Mouse (Mus musculus) heart, embryonic 16.5 days (tissue): ENCODE data around the gene Olfr314. TPM values are rescaled to one million over a fixed set of nuclear protein-coding genes. Genes with fewer than 3 reads are reported as not detected.
"Not testable (repeated sequence)": the region's sequence is repeated elsewhere in the genome, so short reads cannot be mapped to it uniquely, and the experiment has no call there.

Experiments
- ATAC-seq: fragments of 200-750 bp; cut with Nextera tagmentation; replicated peaks from 2 replicates; pipeline ENCODE4 v1.8.0; 2017; ENCODE audit warnings: moderate number of reproducible peaks; ENCODE audit not compliant: insufficient read depth, low FRiP score; ENCODE audit errors: extremely low read depth
- H3K27ac ChIP-seq: fragments of 300-500 bp; sonication (generic); 2 replicates; pipeline ENCODE4 v1.5.1; 2014; ENCODE audit warnings: mild to moderate bottlenecking, low read length, control low read depth, moderate library complexity
- H3K27me3 ChIP-seq: fragments of 300-500 bp; sonication (generic); 2 replicates; pipeline ENCODE4 v1.6.1; 2014; ENCODE audit warnings: low read length, mixed read lengths; ENCODE audit not compliant: control insufficient read depth, insufficient read depth
- H3K36me3 ChIP-seq: fragments of 300-500 bp; sonication (generic); 2 replicates; pipeline ENCODE4 v1.6.1; 2014; ENCODE audit not compliant: control insufficient read depth, insufficient read depth
- H3K4me1 ChIP-seq: fragments of 300-500 bp; sonication (generic); 2 replicates; pipeline ENCODE4 v1.6.1; 2014; ENCODE audit warnings: low read length, mixed read lengths; ENCODE audit not compliant: control insufficient read depth, insufficient read depth
- H3K4me2 ChIP-seq: fragments of 300-500 bp; sonication (generic); 2 replicates; pipeline ENCODE4 v1.6.1; 2014; ENCODE audit warnings: low read depth, mild to moderate bottlenecking, control low read depth, low read length
- H3K4me3 ChIP-seq: fragments of 300-500 bp; sonication (generic); 2 replicates; pipeline ENCODE4 v1.5.1; 2014; ENCODE audit warnings: mild to moderate bottlenecking, control low read depth, low read length
- H3K9ac ChIP-seq: fragments of 300-500 bp; sonication (generic); 2 replicates; pipeline ENCODE4 v1.6.1; 2014; ENCODE audit warnings: low read length, control low read depth
- H3K9me3 ChIP-seq: fragments of 300-500 bp; sonication (generic); replicated peaks from 2 replicates; pipeline ENCODE4 v1.6.1; 2016; ENCODE audit warnings: low read length; ENCODE audit not compliant: control insufficient read depth
- WGBS: fragments of 180-500 bp; shearing (Covaris S2); extraction: QIAGEN DNeasy Blood & Tissue Kit; methylation state at CpG from one replicate; pipeline ENCODE4 v1.1.7; 2014; 5-methylcytosine and 5-hydroxymethylcytosine counted together
- polyA plus RNA-seq: library from polyadenylated mRNA; unstranded; fragments of >200 nt; fragmentation: Nextera tagmentation; extraction: Ambion mirVana; gene quantifications from 2 replicates; pipeline ENCODE4 v1.2.1, GENCODE M21; 2015

The Olfr314 gene
- polyA plus RNA-seq, 1 experiment from 2014 or later: 0.11 TPM

DNA sequence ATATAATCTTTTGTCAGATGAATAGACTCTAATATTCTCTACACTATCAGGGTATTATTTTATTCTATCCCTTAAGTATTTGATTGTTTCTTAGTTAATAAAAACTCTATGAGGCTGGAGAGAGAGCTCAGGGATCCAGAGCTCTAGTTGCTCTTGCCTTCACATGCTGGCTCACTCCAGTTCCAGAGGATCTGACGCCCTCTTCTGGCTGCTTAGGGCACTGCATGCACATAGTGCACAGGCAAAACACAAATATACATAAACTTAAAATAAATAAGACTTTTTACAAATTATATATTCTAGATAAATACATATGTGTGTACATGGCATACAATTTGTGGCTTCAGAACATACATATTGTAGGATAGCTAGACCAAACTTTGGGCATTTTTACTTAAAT is 29.2 kb downstream of the Olfr314 start:
- no peak overlapping the region for H3K27ac ChIP-seq
- H3K4me2 ChIP-seq: no peak overlapping the region
- no peaks in the 10 kb centered on the region for H3K4me1 ChIP-seq
- no peak overlapping the region for H3K9ac ChIP-seq
- no peaks in the 10 kb centered on the region for H3K9me3 ChIP-seq
- no peaks in the 10 kb centered on the region for H3K36me3 ChIP-seq
- WGBS: 3% methylated on average over 1 of the region's 1 CpGs
- no peaks in the 10 kb centered on the region for H3K27me3 ChIP-seq
- no peak overlapping the region for H3K4me3 ChIP-seq
- ATAC-seq: no peak

- not testable (repeated sequence) for H3K9me3 ChIP-seq, H3K27ac ChIP-seq, H3K27me3 ChIP-seq, H3K4me3 ChIP-seq, H3K4me2 ChIP-seq, H3K4me1 ChIP-seq, H3K36me3 ChIP-seq, H3K9ac ChIP-seq, ATAC-seq
- 47% methylated on average over 1 of the region's 1 CpGs for WGBS
Observed at GRCm38 (mm10) chr11:58814700-58815099, 31.9 kb downstream of the Olfr314 start, which contains the start of gene Olfr313. TSS of gene Olfr313 (plus strand) at chr11:58815000.

GRCm38 (mm10) chr11:58815676-58816075 is 32.9 kb downstream of the Olfr314 start:
- WGBS: 74% methylated on average over 1 of the region's 1 CpGs
- ATAC-seq: no peak
- Histone ChIP-seq H3K9me3 (no peaks in the 10 kb centered on the region), H3K27me3 (no peaks in the 10 kb centered on the region), H3K27ac (no peak overlapping the region), H3K36me3 (no peaks in the 10 kb centered on the region), H3K4me1 (no peaks in the 10 kb centered on the region), H3K9ac (no peak overlapping the region), H3K4me3 (no peak overlapping the region), H3K4me2 (no peak overlapping the region)

DNA sequence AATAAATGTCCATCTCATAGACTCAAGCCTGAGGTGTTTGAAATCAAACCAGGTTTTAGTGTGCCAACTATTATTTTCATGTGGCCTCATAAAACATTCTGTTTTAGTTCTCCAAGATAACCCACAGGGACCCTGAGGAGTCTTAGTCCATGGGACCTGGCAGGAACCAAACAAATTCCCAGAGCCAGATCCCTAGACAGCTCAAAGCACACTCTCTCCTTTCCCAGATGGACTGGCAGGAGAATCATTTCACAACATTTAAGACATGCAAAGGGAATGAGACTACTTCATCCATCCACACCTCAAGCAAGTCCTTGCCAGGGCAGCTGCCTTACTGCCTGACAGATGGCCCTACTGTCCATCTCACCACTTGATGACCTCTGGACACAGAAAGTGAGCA is 46.2 kb downstream of the Olfr314 start, which contains the start of gene Olfr312:
TSS of gene Olfr312 (plus strand) at position 301 of the 400 bp plus-strand sequence.
- ATAC-seq, H3K4me1 ChIP-seq: not testable (repeated sequence)

DNA sequence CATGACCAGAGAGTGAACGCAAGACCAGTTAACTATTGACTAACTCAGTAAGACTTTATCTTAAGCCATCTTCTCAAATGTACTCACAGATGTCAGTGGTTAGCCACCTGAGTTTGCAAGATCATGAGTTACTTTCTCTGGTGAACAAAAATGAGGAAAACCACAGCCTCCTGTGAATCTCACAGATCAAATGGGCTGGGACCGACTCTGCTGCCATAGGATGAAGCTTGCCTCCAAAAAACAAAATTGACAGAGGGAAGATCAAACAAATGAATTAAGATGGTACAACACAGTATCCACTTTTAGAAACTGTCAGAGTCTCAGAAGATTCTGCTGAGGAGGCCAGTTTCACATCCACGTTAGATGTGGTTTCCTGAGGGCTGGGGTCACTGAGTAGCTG is 47.0 kb downstream of the Olfr314 start:
- Histone ChIP-seq H3K4me3 (no peak overlapping the region), H3K9me3 (no peaks in the 10 kb centered on the region), H3K27ac (no peak overlapping the region), H3K27me3 (no peaks in the 10 kb centered on the region), H3K4me1 (no peaks in the 10 kb centered on the region), H3K36me3 (no peaks in the 10 kb centered on the region), H3K9ac (no peak overlapping the region), H3K4me2 (no peak overlapping the region)
- WGBS: 65% methylated on average over 3 of the region's 3 CpGs
- ATAC-seq: no peak

More for the DNA sequence above, 46.2 kb downstream of the Olfr314 start, which contains the start of gene Olfr312:
- not testable (repeated sequence) for H3K27me3 ChIP-seq, H3K4me2 ChIP-seq, H3K27ac ChIP-seq, H3K4me3 ChIP-seq, H3K9ac ChIP-seq, H3K9me3 ChIP-seq, H3K36me3 ChIP-seq

- not testable (repeated sequence) for H3K9me3 ChIP-seq, H3K4me2 ChIP-seq, H3K4me3 ChIP-seq, ATAC-seq, H3K9ac ChIP-seq, H3K27me3 ChIP-seq, H3K27ac ChIP-seq, H3K4me1 ChIP-seq, H3K36me3 ChIP-seq
- 58% methylated on average over 3 of the region's 3 CpGs for WGBS
Observed at GRCm38 (mm10) chr11:58832541-58832940, 49.8 kb downstream of the Olfr314 start.

Other genes with a start within 250 kb of the Olfr314 start
- gene Olfr330, start 248.1 kb upstream of the Olfr314 start, polyA plus RNA-seq: not detected in 2 replicates
- not detected in 2 replicates for gene Olfr329-ps, start 236.5 kb upstream of the Olfr314 start, polyA plus RNA-seq
- not detected in 2 replicates for gene Olfr328, start 227.3 kb upstream of the Olfr314 start, polyA plus RNA-seq
- gene Olfr224, start 212.4 kb upstream of the Olfr314 start, polyA plus RNA-seq: 0.07 and 0.11 TPM in 2 replicates
- not detected in 2 replicates for gene Olfr325, start 205.2 kb upstream of the Olfr314 start, polyA plus RNA-seq
- not detected in 2 replicates for gene Olfr324, start 187.8 kb upstream of the Olfr314 start, polyA plus RNA-seq
- not detected in 2 replicates for gene 2210407C18Rik, start 166.9 kb upstream of the Olfr314 start, polyA plus RNA-seq
- not detected in 2 replicates for gene Olfr323, start 152.5 kb upstream of the Olfr314 start, polyA plus RNA-seq
- gene Trim58, start 142.5 kb upstream of the Olfr314 start, polyA plus RNA-seq: 0.07 TPM in 1 of 2 replicates, not detected in the other
- gene Olfr322, start 124.2 kb upstream of the Olfr314 start, polyA plus RNA-seq: not detected in 2 replicates
- not detected in 2 replicates for gene Olfr320, start 101.9 kb upstream of the Olfr314 start, polyA plus RNA-seq
- gene Olfr319, start 83.8 kb upstream of the Olfr314 start, polyA plus RNA-seq: not detected in 2 replicates
- not detected in 2 replicates for gene Olfr318, start 58.9 kb upstream of the Olfr314 start, polyA plus RNA-seq
- gene Olfr317, start 43.7 kb upstream of the Olfr314 start, polyA plus RNA-seq: not detected in 2 replicates
- gene Olfr316, start 30.2 kb upstream of the Olfr314 start, polyA plus RNA-seq: not detected in 2 replicates
- not detected in 2 replicates for gene Olfr315, start 9.8 kb upstream of the Olfr314 start, polyA plus RNA-seq
- 1.5 and 2.5 TPM in 2 replicates for gene Fam183b, start 19.0 kb downstream of the Olfr314 start, polyA plus RNA-seq
- gene Olfr313, start 32.0 kb downstream of the Olfr314 start, polyA plus RNA-seq: 0.09 and 0.12 TPM in 2 replicates
- 0.25 TPM in 1 of 2 replicates, not detected in the other for gene Olfr312, start 46.3 kb downstream of the Olfr314 start, polyA plus RNA-seq
- 0.15 and 0.22 TPM in 2 replicates for gene Olfr311, start 56.3 kb downstream of the Olfr314 start, polyA plus RNA-seq
- 4.3 and 5.1 TPM in 2 replicates for gene Gm12258, start 64.2 kb downstream of the Olfr314 start, polyA plus RNA-seq
- gene 2810021J22Rik, start 84.3 kb downstream of the Olfr314 start, polyA plus RNA-seq: 3.4 and 3.7 TPM in 2 replicates
- 3.2 and 5.0 TPM in 2 replicates for gene Zfp39, start 121.3 kb downstream of the Olfr314 start, polyA plus RNA-seq
- 0.10 TPM in 1 of 2 replicates, not detected in the other for gene Btnl10, start 135.0 kb downstream of the Olfr314 start, polyA plus RNA-seq
- gene Rnf187, start 156.0 kb downstream of the Olfr314 start, polyA plus RNA-seq: 172 and 176 TPM in 2 replicates
- gene Hist3h2ba, start 166.0 kb downstream of the Olfr314 start, polyA plus RNA-seq: 21.8 and 27.5 TPM in 2 replicates
- 33.9 and 35.2 TPM in 2 replicates for gene Hist3h2a, start 171.7 kb downstream of the Olfr314 start, polyA plus RNA-seq
- 0.26 and 0.39 TPM in 2 replicates for gene Trim17, start 171.7 kb downstream of the Olfr314 start, polyA plus RNA-seq
- gene Trim11, start 195.1 kb downstream of the Olfr314 start, polyA plus RNA-seq: 37.1 and 40.3 TPM in 2 replicates